Mouse (Mus musculus) MEL (cell line): ENCODE data around the gene Spi1. TPM values are rescaled to one million over a fixed set of nuclear protein-coding genes. Genes with fewer than 3 reads are reported as not detected.

Source experiments
- DNase-seq: peaks from one replicate; pipeline ENCODE4 v3.0.0; 2011; ENCODE audit warnings: low read depth, low spot score
- H3K27ac ChIP-seq: 2 replicates; pipeline ENCODE4 v1.5.1; 2012; ENCODE audit warnings: low read depth, mild to moderate bottlenecking, control low read depth, low read length, moderate library complexity; ENCODE audit not compliant: control insufficient read depth
- H3K27me3 ChIP-seq, 2 experiments: fragments of 150-350 bp in 1 of 2; sonication (generic) in 1 of 2; 2 replicates each; pipeline ENCODE4 v1.6.1; 2012; ENCODE audit warnings: low read length in 2 of 2, mild to moderate bottlenecking in 2 of 2, improper control_type of control experiment in 1 of 2, moderate library complexity in 1 of 2; ENCODE audit not compliant: insufficient read depth in 2 of 2, control insufficient read depth in 1 of 2
- H3K36me3 ChIP-seq, 2 experiments: 2 replicates each; pipeline ENCODE4 v1.6.1; 2012 to 2014; ENCODE audit warnings: low read length in 2 of 2, improper control_type of control experiment in 1 of 2, inconsistent platforms in 1 of 2, mild to moderate bottlenecking in 1 of 2; ENCODE audit not compliant: insufficient read depth in 2 of 2, control insufficient read depth in 1 of 2
- H3K4me1 ChIP-seq, 2 experiments: fragments of 150-350 bp in 1 of 2; sonication (generic) in 1 of 2; 2 replicates each; pipeline ENCODE4 v1.6.1; 2012; ENCODE audit warnings: low read length in 2 of 2, improper control_type of control experiment in 1 of 2, mild to moderate bottlenecking in 1 of 2; ENCODE audit not compliant: insufficient read depth in 2 of 2, control insufficient read depth in 1 of 2
- H3K4me3 ChIP-seq, 2 experiments: fragments of 150-350 bp in 1 of 2; sonication (generic) in 1 of 2; 2 replicates each; pipeline ENCODE4 v1.5.1; 2012; ENCODE audit warnings: low read depth in 2 of 2, low read length in 2 of 2, mild to moderate bottlenecking in 2 of 2, moderate library complexity in 2 of 2, control low read depth in 1 of 2, improper control_type of control experiment in 1 of 2; ENCODE audit not compliant: control insufficient read depth in 1 of 2, insufficient read depth in 1 of 2
- H3K79me2 ChIP-seq: 2 replicates; pipeline ENCODE4 v1.6.1; 2012; ENCODE audit warnings: mild to moderate bottlenecking, low read length, moderate library complexity; ENCODE audit not compliant: control insufficient read depth, poor library complexity, insufficient read depth
- H3K9ac ChIP-seq: 2 replicates; pipeline ENCODE4 v1.6.1; 2012; ENCODE audit warnings: low read depth, mild to moderate bottlenecking, control low read depth, low read length, moderate library complexity; ENCODE audit not compliant: control insufficient read depth, poor library complexity, severe bottlenecking
- H3K9me3 ChIP-seq: fragments of 150-350 bp; sonication (generic); replicated peaks from 2 replicates; pipeline ENCODE4 v1.6.1; 2012; ENCODE audit warnings: mild to moderate bottlenecking, low read length, improper control_type of control experiment, moderate library complexity; ENCODE audit not compliant: insufficient read depth
- E2F4 ChIP-seq: IDR thresholded peaks from 2 replicates; pipeline ENCODE4 v1.6.1; 2011; ENCODE audit warnings: low read depth, low read length, improper control_type of control experiment, borderline replicate concordance
- ELF1 ChIP-seq: IDR thresholded peaks from 2 replicates; pipeline ENCODE4 v1.6.1; 2014; ENCODE audit warnings: low read depth, mild to moderate bottlenecking, inconsistent platforms, low read length, improper control_type of control experiment, moderate library complexity
- EP300 ChIP-seq, 2 experiments: IDR thresholded peaks; 2 replicates each; pipeline ENCODE4 v1.6.1; 2011; ENCODE audit warnings: improper control_type of control experiment in 2 of 2, low read length in 2 of 2, low read depth in 1 of 2, mild to moderate bottlenecking in 1 of 2
- ETS1 ChIP-seq: IDR thresholded peaks from 2 replicates; pipeline ENCODE4 v1.6.1; 2012; ENCODE audit warnings: low read depth, mild to moderate bottlenecking, inconsistent platforms, low read length, improper control_type of control experiment, moderate library complexity
- HCFC1 ChIP-seq: IDR thresholded peaks from 2 replicates; pipeline ENCODE4 v1.6.1; 2012; ENCODE audit warnings: low read depth, mild to moderate bottlenecking, inconsistent platforms, low read length, improper control_type of control experiment, moderate library complexity
- KAT2A ChIP-seq: conservative IDR thresholded peaks from 2 replicates; pipeline ENCODE4 v1.6.1; 2012; ENCODE audit warnings: low read depth, low read length, improper control_type of control experiment, inconsistent platforms
- MAFK ChIP-seq: IDR thresholded peaks from 2 replicates; pipeline ENCODE4 v1.6.1; 2011; ENCODE audit warnings: low read depth, mild to moderate bottlenecking, low read length, improper control_type of control experiment, borderline replicate concordance
- MAZ ChIP-seq: IDR thresholded peaks from 2 replicates; pipeline ENCODE4 v1.6.1; 2012; ENCODE audit warnings: low read depth, mild to moderate bottlenecking, inconsistent platforms, low read length, improper control_type of control experiment
- MYB ChIP-seq: IDR thresholded peaks from 2 replicates; pipeline ENCODE4 v1.6.1; 2011; ENCODE audit warnings: mild to moderate bottlenecking, low read depth, low read length, improper control_type of control experiment
- NELFE ChIP-seq: IDR thresholded peaks from 2 replicates; pipeline ENCODE4 v1.6.1; 2011; ENCODE audit warnings: low read depth, low read length, improper control_type of control experiment
- POLR2A ChIP-seq, 2 experiments: IDR thresholded peaks; 2 replicates each; pipeline ENCODE4 v1.6.1; 2011 to 2012; ENCODE audit warnings: low read length in 2 of 2, mild to moderate bottlenecking in 2 of 2, control low read depth in 1 of 2, improper control_type of control experiment in 1 of 2, low read depth in 1 of 2, moderate library complexity in 1 of 2; ENCODE audit not compliant: control insufficient read depth in 1 of 2, insufficient read depth in 1 of 2, poor library complexity in 1 of 2
- POLR2AphosphoS2 ChIP-seq: IDR thresholded peaks from 2 replicates; pipeline ENCODE4 v1.6.1; 2011; ENCODE audit warnings: low read length, improper control_type of control experiment
- SMC3 ChIP-seq: IDR thresholded peaks from 2 replicates; pipeline ENCODE4 v1.6.1; 2011; ENCODE audit warnings: low read depth, low read length, improper control_type of control experiment
- TBP ChIP-seq: IDR thresholded peaks from 2 replicates; pipeline ENCODE4 v1.8.0; 2011; ENCODE audit warnings: low read depth, low read length, improper control_type of control experiment
- USF1 ChIP-seq: IDR thresholded peaks from 2 replicates; pipeline ENCODE4 v1.6.1; 2014; ENCODE audit warnings: low read depth, mild to moderate bottlenecking, inconsistent platforms, low read length, improper control_type of control experiment, moderate library complexity
- USF2 ChIP-seq, 2 experiments: IDR thresholded peaks; 2 replicates each; pipeline ENCODE4 v1.6.1; 2011 to 2012; ENCODE audit warnings: improper control_type of control experiment in 2 of 2, low read length in 2 of 2, borderline replicate concordance in 1 of 2, inconsistent platforms in 1 of 2, low read depth in 1 of 2, mild to moderate bottlenecking in 1 of 2; ENCODE audit not compliant: insufficient read depth in 1 of 2
- ZKSCAN1 ChIP-seq: IDR thresholded peaks from 2 replicates; pipeline ENCODE4 v1.6.1; 2012; ENCODE audit warnings: low read depth, mild to moderate bottlenecking, inconsistent platforms, low read length, improper control_type of control experiment, moderate library complexity
- polyA plus RNA-seq, 2 experiments: library from polyadenylated mRNA; stranded (reverse) in 1 of 2; unstranded in 1 of 2; fragments of >175 nt in 1 of 2; fragments of >200 nt in 1 of 2; gene quantifications; 2 replicates each; pipeline versions ENCODE4 v1.2.1 to v1.2.4; 2012; ENCODE audit warnings: low replicate concordance in 2 of 2, low read depth in 1 of 2; ENCODE audit not compliant: insufficient read length in 2 of 2, insufficient read depth in 1 of 2, missing spikeins in 1 of 2
- total RNA-seq: library from RNA; depleted of rRNA; stranded (reverse); fragments of 300-350 nt; gene quantifications from 2 replicates; pipeline ENCODE4 v1.2.3, GENCODE M21; 2012

The Spi1 gene
- total and polyA plus RNA-seq, 3 experiments: 95.9 to 142 (median 129) TPM

DNA sequence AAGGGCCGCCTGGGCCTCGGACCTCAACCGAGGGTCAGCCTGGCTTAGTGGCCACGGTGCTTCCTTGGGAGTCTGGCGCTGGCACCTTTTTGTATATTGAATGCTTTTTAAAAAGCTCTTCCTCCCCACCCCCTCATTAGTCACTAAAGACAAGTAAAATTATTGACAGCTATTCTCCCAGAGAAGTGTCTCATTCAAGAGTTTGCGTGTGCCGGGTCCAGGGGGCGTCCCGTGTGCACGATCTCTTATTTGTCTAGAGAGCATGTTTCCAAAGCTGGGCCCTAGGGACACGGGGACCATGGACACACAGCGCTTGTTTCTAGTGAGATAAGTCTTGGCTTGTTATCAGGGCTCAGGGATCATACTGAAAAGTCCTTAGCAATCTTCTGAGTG lies 33.4 kb downstream of the Spi1 start:
- Histone ChIP-seq H3K9me3 (no peaks in the 10 kb centered on the region), H3K9ac (peak overlapping the region; percentile 45; the same call in 1 of the 2 replicates), H3K4me1 (peaks cover 0 to 5% of the 10 kb centered on the region in 2 experiments; a peak in 1 of 4 replicates), H3K27me3 (no peaks in the 10 kb centered on the region), H3K27ac (no peak overlapping the region), H3K36me3 (peaks cover 0 to 2% of the 10 kb centered on the region in 2 experiments; a peak in 1 of 4 replicates), H3K4me3 (peak overlapping the region in 1 of 2 experiments; percentile 41; a peak in 1 of 4 replicates), H3K79me2 (no peaks in the 10 kb centered on the region; the same call in 1 of the 2 replicates)
- DNase-seq: no peak
- no peak for TF ChIP-seq MAZ
- no peak for TF ChIP-seq MYB

GRCm38 (mm10) chr2:91116842-91117241 lies 34.7 kb downstream of the Spi1 start:
- no peak for TF ChIP-seq ETS1
- no peak for TF ChIP-seq USF2 (IDR thresholded peaks at IDR 0.05; ENCODE audit: borderline replicate concordance in 1 of 2, insufficient read depth in 1 of 2, low read depth in 1 of 2, low read length in 2 of 2)
- no peak for TF ChIP-seq NELFE
- TF ChIP-seq MAZ: no peak
- TF ChIP-seq E2F4: no peak
- TF ChIP-seq ZKSCAN1: no peak
- TF ChIP-seq ELF1: no peak
- TF ChIP-seq SMC3: no peak
- no peak for TF ChIP-seq POLR2A (IDR thresholded peaks at IDR 0.05; ENCODE audit: control insufficient read depth in 1 of 2, insufficient read depth in 1 of 2, low read depth in 1 of 2, low read length in 2 of 2, poor library complexity in 1 of 2)
- TF ChIP-seq MAFK: no peak
- TF ChIP-seq KAT2A: no peak
- TF ChIP-seq POLR2AphosphoS2: no peak
- TF ChIP-seq, all 39 proteins: peak for 0
- Histone ChIP-seq H3K9ac (no peak overlapping the region), H3K9me3 (no peaks in the 10 kb centered on the region), H3K36me3 (no peaks in the 10 kb centered on the region), H3K4me3 (no peak overlapping the region), H3K4me1 (peaks cover 0 to 5% of the 10 kb centered on the region in 2 experiments; a peak in 1 of 4 replicates), H3K79me2 (no peaks in the 10 kb centered on the region), H3K27me3 (no peaks in the 10 kb centered on the region), H3K27ac (no peak overlapping the region)
- DNase-seq: no peak

- Histone ChIP-seq H3K79me2 (no peaks in the 10 kb centered on the region), H3K27ac (no peak within 1 kb of the TSS), H3K27me3 (no peaks in the 10 kb centered on the region), H3K9ac (no peak within 1 kb of the TSS), H3K36me3 (no peaks in the 10 kb centered on the region), H3K4me1 (peaks cover 0 to 5% of the 10 kb centered on the region in 2 experiments; a peak in 1 of 4 replicates), H3K9me3 (no peaks in the 10 kb centered on the region), H3K4me3 (no peak within 1 kb of the TSS)
- no peak for DNase-seq
- TF ChIP-seq MYB: no peak
- TF ChIP-seq ETS1: no peak
- no peak for TF ChIP-seq MAZ
- TF ChIP-seq USF1: no peak
- no peak for TF ChIP-seq EP300 (IDR thresholded peaks at IDR 0.05; ENCODE audit: low read depth in 1 of 2, low read length in 2 of 2)
- no peak for TF ChIP-seq TBP
- TF ChIP-seq HCFC1: no peak
Observed at GRCm38 (mm10) chr2:91117585-91118275, 35.5 kb downstream of the Spi1 start, which contains the start of gene Mybpc3. Mybpc3 (plus strand) TSS chr2:91118144.
